Mouse (Mus musculus): Measurements from ENCODE around the gene Gm20431. TPM values are rescaled to one million over a fixed set of nuclear protein-coding genes. Genes with fewer than 3 reads are reported as not detected.
A peak's percentile ranks its signal among the peaks of the same experiment; 100 is the strongest.

Gene Gm20431
- total and polyA plus RNA-seq, 2 experiments from 2014 or later = 9.8 to 10.7 TPM

GRCm38 (mm10) chr2:167588774-167589577, 72.3 kb downstream of the Gm20431 start:
- Histone ChIP-seq H3K27me3 (ENCODE audit: insufficient read depth, low read length) (no peaks in the 10 kb centered on the region), H3K9ac (replicated peaks; ENCODE audit: low read length) (no peak overlapping the region), H3K4me3 (ENCODE audit: low read length) (no peak overlapping the region), H3K4me2 (ENCODE audit: low read depth, low read length) (0 out of 2 replicates have a peak overlapping the region, but pooled peaks have one; percentile 5), H3K27ac (no peak overlapping the region), H3K9me3 (ENCODE audit: low read length) (no peaks in the 10 kb centered on the region), H3K4me1 (ENCODE audit: insufficient read depth, low read length) (no peaks in the 10 kb centered on the region; the same call in 1 of the 2 replicates), H3K36me3 (ENCODE audit: insufficient read depth, low read length) (no peaks in the 10 kb centered on the region)
- WGBS = 19% methylated on average over 21 of the region's 21 CpGs
- DNase-seq (ENCODE audit: low spot score) (no peak), ATAC-seq (no peak)
- no peak for TF ChIP-seq CTCF (IDR thresholded peaks at IDR 0.05; ENCODE audit: low read depth)

DNA sequence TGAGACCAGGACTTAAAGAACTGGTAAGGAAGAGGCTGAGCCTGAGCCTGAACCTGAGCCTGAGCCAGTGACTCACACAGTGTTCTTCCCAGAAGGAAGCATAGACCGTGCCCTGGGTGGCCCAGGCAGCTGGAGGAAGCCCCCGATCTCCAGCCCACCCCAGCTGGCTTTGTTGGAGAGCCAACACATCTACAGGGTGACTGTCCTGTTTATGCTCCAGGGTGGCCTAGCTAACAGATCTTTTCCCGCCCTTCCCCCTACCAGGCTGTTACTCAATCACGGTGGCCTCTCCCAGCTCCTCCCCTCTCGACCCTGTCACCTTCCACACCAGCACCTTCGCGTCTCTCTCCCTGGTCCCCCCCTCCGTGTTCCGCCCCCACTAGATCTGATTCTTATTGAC, 74.3 kb downstream of the Gm20431 start:
- H3K4me1 ChIP-seq (ENCODE audit: insufficient read depth, low read length) = no peaks in the 10 kb centered on the region; the same call in 1 of the 2 replicates
- no peak overlapping the region for H3K9ac ChIP-seq (replicated peaks; ENCODE audit: low read length)
- no peaks in the 10 kb centered on the region for H3K27me3 ChIP-seq (ENCODE audit: insufficient read depth, low read length)
- no peaks in the 10 kb centered on the region for H3K9me3 ChIP-seq (ENCODE audit: low read length)
- no peak for TF ChIP-seq CTCF (IDR thresholded peaks at IDR 0.05; ENCODE audit: low read depth)
- DNase-seq (ENCODE audit: low spot score) = no peak
- no peak overlapping the region for H3K27ac ChIP-seq
- no peak overlapping the region for H3K4me3 ChIP-seq (ENCODE audit: low read length)
- 0 out of 2 replicates have a peak, but pooled peaks have one; percentile 34 for ATAC-seq
- 23% methylated on average over 9 of the region's 9 CpGs for WGBS
- no peaks in the 10 kb centered on the region for H3K36me3 ChIP-seq (ENCODE audit: insufficient read depth, low read length)
- no peak overlapping the region for H3K4me2 ChIP-seq (ENCODE audit: low read depth, low read length)

DNA sequence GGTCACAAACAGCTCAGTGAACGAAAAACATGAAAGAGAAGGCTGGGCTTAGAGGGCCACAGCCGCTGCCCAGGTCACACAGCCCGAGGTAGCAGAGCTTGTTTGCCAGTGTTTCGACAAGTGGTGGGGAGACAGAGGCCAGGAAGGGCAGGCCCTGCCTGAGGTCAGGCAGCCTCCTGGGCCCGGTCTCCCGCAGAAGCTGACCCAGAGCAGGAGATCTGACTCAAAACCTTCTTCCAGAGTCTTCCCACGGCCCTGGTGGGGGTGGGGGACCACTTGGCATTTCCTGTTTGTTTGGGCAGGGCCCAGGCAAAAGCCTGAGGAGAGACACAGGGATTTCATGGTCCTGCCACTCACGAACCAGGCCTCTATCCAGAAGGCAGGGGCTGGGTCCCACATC, 75.3 kb downstream of the Gm20431 start:
- Histone ChIP-seq H3K4me2 (ENCODE audit: low read depth, low read length) (no peak overlapping the region), H3K9me3 (ENCODE audit: low read length) (no peaks in the 10 kb centered on the region), H3K27ac (no peak overlapping the region), H3K4me1 (ENCODE audit: insufficient read depth, low read length) (no peaks in the 10 kb centered on the region; the same call in 1 of the 2 replicates), H3K4me3 (ENCODE audit: low read length) (no peak overlapping the region), H3K9ac (replicated peaks; ENCODE audit: low read length) (no peak overlapping the region), H3K36me3 (ENCODE audit: insufficient read depth, low read length) (no peaks in the 10 kb centered on the region), H3K27me3 (ENCODE audit: insufficient read depth, low read length) (no peaks in the 10 kb centered on the region)
- no peak for DNase-seq (ENCODE audit: low spot score)
- 28% methylated on average over 8 of the region's 8 CpGs for WGBS
- no peak for ATAC-seq
- TF ChIP-seq CTCF (IDR thresholded peaks at IDR 0.05; ENCODE audit: low read depth) = no peak

- 80% methylated on average over 2 of the region's 2 CpGs for whole genome bisulfite sequencing
- H3K4me1 ChIP-seq (ENCODE audit: insufficient read depth, low read length) = no peaks in the 10 kb centered on the region; the same call in 1 of the 2 replicates
- no peaks in the 10 kb centered on the region for H3K9me3 ChIP-seq (ENCODE audit: low read length)
- ATAC-seq = no peak
- no peaks in the 10 kb centered on the region for H3K27me3 ChIP-seq (ENCODE audit: insufficient read depth, low read length)
- H3K9ac ChIP-seq (replicated peaks; ENCODE audit: low read length) = no peak overlapping the region
- no peak for DNase-seq (ENCODE audit: low spot score)
- H3K4me3 ChIP-seq (ENCODE audit: low read length) = no peak overlapping the region
- no peak overlapping the region for H3K27ac ChIP-seq
- no peak for TF ChIP-seq CTCF (IDR thresholded peaks at IDR 0.05; ENCODE audit: low read depth)
- H3K36me3 ChIP-seq (ENCODE audit: insufficient read depth, low read length) = no peaks in the 10 kb centered on the region
- no peak overlapping the region for H3K4me2 ChIP-seq (ENCODE audit: low read depth, low read length)
Observed at GRCm38 (mm10) chr2:167585273-167585672, 76.0 kb downstream of the Gm20431 start.

- DNase-seq (ENCODE audit: low spot score) = no peak
- no peak for ATAC-seq
- Histone ChIP-seq H3K4me2 (ENCODE audit: low read depth, low read length) (no peak overlapping the region), H3K27me3 (ENCODE audit: insufficient read depth, low read length) (no peaks in the 10 kb centered on the region), H3K4me3 (ENCODE audit: low read length) (no peak overlapping the region), H3K9ac (replicated peaks; ENCODE audit: low read length) (no peak overlapping the region), H3K4me1 (ENCODE audit: insufficient read depth, low read length) (no peaks in the 10 kb centered on the region), H3K27ac (no peak overlapping the region), H3K36me3 (ENCODE audit: insufficient read depth, low read length) (no peaks in the 10 kb centered on the region), H3K9me3 (ENCODE audit: low read length) (no peaks in the 10 kb centered on the region)
- 51% methylated on average over 10 of the region's 10 CpGs for WGBS
- no peak for TF ChIP-seq CTCF (IDR thresholded peaks at IDR 0.05; ENCODE audit: low read depth)
Observed at GRCm38 (mm10) chr2:167583161-167583952, 77.9 kb downstream of the Gm20431 start.

DNA sequence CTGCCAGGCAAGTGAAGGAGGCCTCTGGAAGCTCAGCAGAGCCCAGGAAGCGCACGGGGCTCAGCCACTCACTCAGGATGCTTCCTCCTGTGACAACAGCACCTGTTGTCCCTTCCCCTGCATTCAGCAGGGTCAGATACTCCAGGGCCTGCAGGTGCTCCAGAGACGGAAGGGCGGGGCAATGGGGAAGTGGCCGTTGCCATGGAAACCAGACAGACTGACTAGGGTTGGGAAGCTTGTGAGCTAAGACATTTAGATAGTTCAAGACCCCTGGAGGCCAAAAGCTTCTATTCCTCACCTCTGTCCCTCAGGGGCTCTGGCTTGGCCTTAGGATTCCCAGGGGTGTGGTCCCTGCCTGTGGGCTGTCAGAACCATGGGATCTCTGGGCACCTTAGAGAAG, 82.8 kb downstream of the Gm20431 start:
- WGBS = 46% methylated on average over 5 of the region's 5 CpGs
- no peaks in the 10 kb centered on the region for H3K4me1 ChIP-seq (ENCODE audit: insufficient read depth, low read length)
- no peak for TF ChIP-seq CTCF (IDR thresholded peaks at IDR 0.05; ENCODE audit: low read depth)
- H3K27me3 ChIP-seq (ENCODE audit: insufficient read depth, low read length) = no peaks in the 10 kb centered on the region
- H3K9me3 ChIP-seq (ENCODE audit: low read length) = no peaks in the 10 kb centered on the region
- ATAC-seq (no peak), DNase-seq (ENCODE audit: low spot score) (no peak)
- no peaks in the 10 kb centered on the region for H3K36me3 ChIP-seq (ENCODE audit: insufficient read depth, low read length)
- H3K4me3 ChIP-seq (ENCODE audit: low read length) = no peak overlapping the region
- H3K27ac ChIP-seq = no peak overlapping the region
- H3K9ac ChIP-seq (replicated peaks; ENCODE audit: low read length) = no peak overlapping the region
- no peak overlapping the region for H3K4me2 ChIP-seq (ENCODE audit: low read depth, low read length)
